Mouse (Mus musculus) forebrain, postnatal 0 days (tissue): ENCODE measurements around the gene Sumo1. TPM values are rescaled to one million over a fixed set of nuclear protein-coding genes. Genes with fewer than 3 reads are reported as not detected.

Source experiments
- ATAC-seq: fragments of 200-750 bp; cut with Nextera tagmentation; 2 replicates; pipeline ENCODE4 v1.8.0; 2017; ENCODE audit warnings: mild to moderate bottlenecking, moderate library complexity
- DNase-seq: peaks from one replicate; pipeline ENCODE4 v3.0.0-alpha.2; 2015
- H3K27ac ChIP-seq: fragments of 300-500 bp; sonication (generic); 2 replicates; pipeline ENCODE4 v1.5.1; 2014; ENCODE audit warnings: low read depth, mild to moderate bottlenecking, antibody characterized with exemption, low read length, moderate library complexity, mixed read lengths
- H3K27me3 ChIP-seq: fragments of 300-500 bp; sonication (generic); 2 replicates; pipeline ENCODE4 v1.6.1; 2014; ENCODE audit warnings: mild to moderate bottlenecking, low read length, mixed read lengths; ENCODE audit not compliant: insufficient read depth
- H3K36me3 ChIP-seq: fragments of 300-500 bp; sonication (generic); 2 replicates; pipeline ENCODE4 v1.6.1; 2014; ENCODE audit warnings: mild to moderate bottlenecking, moderate library complexity; ENCODE audit not compliant: insufficient read depth
- H3K4me1 ChIP-seq: fragments of 300-500 bp; sonication (generic); 2 replicates; pipeline ENCODE4 v1.6.1; 2014; ENCODE audit warnings: antibody characterized with exemption; ENCODE audit not compliant: insufficient read depth
- H3K4me2 ChIP-seq: fragments of 300-500 bp; sonication (generic); 2 replicates; pipeline ENCODE4 v1.6.1; 2014; ENCODE audit warnings: low read depth, mild to moderate bottlenecking, moderate library complexity
- H3K4me3 ChIP-seq: fragments of 300-500 bp; sonication (generic); 2 replicates; pipeline ENCODE4 v1.5.1; 2014; ENCODE audit warnings: low read depth, low read length, mixed read lengths
- H3K9ac ChIP-seq: fragments of 300-500 bp; sonication (generic); 2 replicates; pipeline ENCODE4 v1.6.1; 2014; ENCODE audit warnings: mild to moderate bottlenecking
- H3K9me3 ChIP-seq: fragments of 300-500 bp; sonication (generic); 2 replicates; pipeline ENCODE4 v1.6.1; 2016; ENCODE audit warnings: low read length
- CTCF ChIP-seq: sonication (generic); IDR thresholded peaks from 2 replicates; pipeline ENCODE4 v1.5.1; 2016; ENCODE audit warnings: antibody characterized with exemption, control low read depth, low read depth
- WGBS: fragments of 180-500 bp; shearing (Covaris S2); extraction: QIAGEN DNeasy Blood & Tissue Kit; methylation state at CpG from one replicate; pipeline ENCODE4 v1.1.7; 2014; 5-methylcytosine and 5-hydroxymethylcytosine counted together
- polyA plus RNA-seq: library from polyadenylated mRNA; unstranded; fragments of >200 nt; fragmentation: Nextera tagmentation; extraction: Ambion mirVana; gene quantifications from 2 replicates; pipeline ENCODE4 v1.2.1, GENCODE M21; 2015
- total RNA-seq: library from RNA; depleted of rRNA; stranded (reverse); fragments of >200 nt; gene quantifications from 2 replicates; pipeline ENCODE4 v1.2.3, GENCODE M21; 2014

Sumo1 gene
- total and polyA plus RNA-seq, 2 experiments from 2014 or later = 172 to 369 TPM

DNA sequence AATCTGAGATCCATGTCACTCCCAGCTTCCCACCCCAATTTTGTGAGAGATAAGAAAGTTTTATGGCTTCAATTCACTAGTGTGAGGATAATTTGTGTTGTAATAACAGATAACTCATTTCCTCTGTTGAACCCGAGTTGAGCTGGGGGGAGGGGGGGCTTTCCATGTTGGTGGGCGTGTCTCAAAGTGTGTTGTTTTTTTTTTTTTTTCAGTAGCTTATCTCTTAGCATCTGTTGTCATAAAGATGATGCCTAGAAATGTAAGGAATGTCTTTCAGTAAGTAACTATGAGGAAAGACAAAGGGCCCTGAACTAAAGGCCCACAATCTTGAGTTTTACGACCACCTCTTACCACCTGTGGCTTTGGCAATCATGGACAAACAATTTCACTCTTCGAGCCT, 99.9 kb downstream of the Sumo1 start:
- Histone ChIP-seq H3K36me3 (no peaks in the 10 kb centered on the region), H3K4me3 (no peak overlapping the region), H3K27ac (no peak overlapping the region), H3K9me3 (no peaks in the 10 kb centered on the region), H3K9ac (no peak overlapping the region), H3K27me3 (no peaks in the 10 kb centered on the region), H3K4me1 (peaks cover 8% of the 10 kb centered on the region; the same call in 1 of the 2 replicates), H3K4me2 (no peak overlapping the region)
- DNase-seq = no peak
- no peak for ATAC-seq
- WGBS = 87% methylated on average over 4 of the region's 4 CpGs
- TF ChIP-seq CTCF = no peak

DNA sequence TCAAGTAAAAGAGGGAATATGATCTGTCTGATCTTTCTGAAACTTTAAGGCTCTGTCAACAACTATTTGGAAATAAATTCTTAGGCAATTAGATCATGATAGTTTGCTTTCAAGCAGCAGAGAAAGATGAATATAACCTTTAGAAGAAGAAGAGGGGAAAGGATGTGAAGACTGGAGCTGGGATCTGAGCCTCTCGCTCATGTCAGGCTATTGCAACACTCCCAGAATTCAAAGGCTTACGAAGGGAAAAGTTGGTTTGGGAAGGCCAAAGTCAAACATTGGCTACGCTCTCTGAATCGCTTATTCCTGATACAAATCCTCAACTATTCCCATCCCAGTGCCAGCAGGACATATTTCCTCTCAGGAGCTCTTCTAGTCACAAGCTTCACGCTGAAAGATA, 101.3 kb downstream of the Sumo1 start:
- no peak overlapping the region for H3K4me3 ChIP-seq
- no peak for TF ChIP-seq CTCF
- DNase-seq = no peak

DNA sequence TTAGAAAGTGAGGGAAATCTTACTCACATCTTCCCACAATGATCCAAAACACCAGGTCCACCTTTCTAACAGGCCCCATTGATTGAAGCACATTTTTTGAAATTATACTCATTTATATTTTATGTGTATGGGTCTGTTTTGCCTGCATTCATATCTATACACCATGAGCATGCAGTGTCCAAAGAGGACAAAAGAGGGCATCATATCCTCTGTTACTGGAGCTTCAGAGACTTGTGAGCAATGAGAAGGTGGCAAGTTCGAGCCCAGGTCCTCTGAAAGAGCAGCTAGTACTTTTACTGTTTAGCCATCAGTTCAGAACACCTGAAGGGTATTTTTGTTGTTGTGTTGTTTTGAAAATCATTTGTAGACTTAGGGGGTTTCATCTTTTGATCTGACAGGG, 102.4 kb downstream of the Sumo1 start:
- no peak for ATAC-seq
- H3K9me3 ChIP-seq = no peaks in the 10 kb centered on the region
- H3K36me3 ChIP-seq = no peaks in the 10 kb centered on the region
- no peak for TF ChIP-seq CTCF
- DNase-seq = no peak
- no peak overlapping the region for H3K9ac ChIP-seq
- no peak overlapping the region for H3K4me2 ChIP-seq
- 87% methylated on average over 1 of the region's 1 CpGs for WGBS
- no peak overlapping the region for H3K4me3 ChIP-seq
- H3K27me3 ChIP-seq = no peaks in the 10 kb centered on the region
- 0 out of 2 replicates have a peak, but pooled peaks cover 3% of the 10 kb centered on the region for H3K4me1 ChIP-seq
- no peak overlapping the region for H3K27ac ChIP-seq

More for the DNA sequence above, 101.3 kb downstream of the Sumo1 start:
- H3K4me2 ChIP-seq = no peak overlapping the region
- peaks cover 7% of the 10 kb centered on the region; the same call in 1 of the 2 replicates for H3K4me1 ChIP-seq
- H3K36me3 ChIP-seq = no peaks in the 10 kb centered on the region
- WGBS = 84% methylated on average over 5 of the region's 5 CpGs
- no peaks in the 10 kb centered on the region for H3K9me3 ChIP-seq
- no peak for ATAC-seq
- H3K9ac ChIP-seq = no peak overlapping the region
- H3K27ac ChIP-seq = no peak overlapping the region
- no peaks in the 10 kb centered on the region for H3K27me3 ChIP-seq

DNA sequence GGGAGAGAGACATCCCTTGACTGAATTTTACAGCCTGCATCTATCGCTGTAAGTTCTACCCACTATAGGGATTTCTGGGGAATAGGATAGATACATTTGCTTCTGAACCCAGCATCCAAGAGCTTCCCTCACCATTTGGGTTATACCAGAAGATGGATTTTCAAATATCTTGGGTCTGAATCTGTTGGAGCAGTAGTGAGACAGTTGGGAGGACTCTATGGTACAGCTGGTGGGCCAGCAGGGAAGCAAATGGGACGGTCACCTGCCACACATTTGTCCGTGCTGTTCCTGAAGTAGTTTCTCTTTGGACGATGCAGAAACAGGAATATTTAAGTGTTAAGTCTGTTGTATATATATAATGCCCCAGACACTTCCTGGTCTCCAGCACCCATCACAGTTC, 103.1 kb downstream of the Sumo1 start:
- TF ChIP-seq CTCF = no peak
- 74% methylated on average over 4 of the region's 4 CpGs for WGBS
- Histone ChIP-seq H3K27me3 (no peaks in the 10 kb centered on the region), H3K4me1 (0 out of 2 replicates have a peak, but pooled peaks cover 3% of the 10 kb centered on the region), H3K4me3 (no peak overlapping the region), H3K36me3 (no peaks in the 10 kb centered on the region), H3K9ac (no peak overlapping the region), H3K27ac (no peak overlapping the region), H3K4me2 (no peak overlapping the region), H3K9me3 (no peaks in the 10 kb centered on the region)
- DNase-seq (no peak), ATAC-seq (no peak)

DNA sequence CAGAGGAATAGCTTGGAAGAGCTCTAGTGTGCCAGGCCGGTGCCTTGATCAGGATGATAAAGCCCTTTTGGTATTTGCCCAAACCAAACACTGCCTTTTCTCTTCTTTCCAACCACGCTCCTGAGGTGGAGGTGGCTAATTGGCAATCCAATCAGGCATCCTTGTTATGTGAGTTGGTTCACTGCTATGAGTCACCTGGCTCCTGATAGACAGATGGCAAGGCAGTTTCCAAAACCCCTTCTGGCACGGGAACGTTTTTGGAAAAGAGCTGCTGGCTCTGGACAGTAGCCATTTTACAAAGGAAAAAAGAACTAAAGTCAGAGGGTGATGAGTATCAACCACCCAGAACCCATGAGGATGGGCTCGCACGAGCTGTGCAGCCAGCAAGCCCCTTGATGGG, 103.7 kb downstream of the Sumo1 start:
- no peaks in the 10 kb centered on the region for H3K27me3 ChIP-seq
- no peak overlapping the region for H3K9ac ChIP-seq
- H3K36me3 ChIP-seq = no peaks in the 10 kb centered on the region
- no peaks in the 10 kb centered on the region for H3K9me3 ChIP-seq
- 36% methylated on average over 6 of the region's 6 CpGs for WGBS
- H3K27ac ChIP-seq = no peak overlapping the region
- TF ChIP-seq CTCF = no peak
- ATAC-seq = peak; percentile 25; the same call in 1 of the 2 replicates
- H3K4me3 ChIP-seq = no peak overlapping the region
- H3K4me2 ChIP-seq = no peak overlapping the region
- H3K4me1 ChIP-seq = 0 out of 2 replicates have a peak, but pooled peaks cover 3% of the 10 kb centered on the region
- DNase-seq = no peak

DNA sequence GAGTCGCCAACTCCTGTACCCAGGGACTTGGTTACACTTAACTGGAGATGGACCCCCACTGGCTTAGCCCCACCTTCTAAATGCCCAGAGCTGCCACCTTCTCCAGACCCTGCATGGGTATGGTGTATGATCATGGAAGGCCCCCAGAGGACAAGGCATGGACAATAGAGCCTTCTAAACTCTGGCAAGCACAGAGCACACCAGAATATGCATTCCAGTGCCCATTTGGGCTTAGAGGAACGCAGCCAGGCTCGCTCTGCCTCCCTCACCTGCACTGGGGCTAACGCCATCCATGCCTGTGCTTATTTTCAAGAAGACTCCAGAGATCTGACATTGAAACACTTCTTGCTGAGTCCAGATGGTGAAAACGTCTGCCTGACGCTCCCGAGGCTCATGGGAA, 104.4 kb downstream of the Sumo1 start:
- no peak overlapping the region for H3K9ac ChIP-seq
- H3K4me1 ChIP-seq = 0 out of 2 replicates have a peak, but pooled peaks cover 3% of the 10 kb centered on the region
- H3K36me3 ChIP-seq = no peaks in the 10 kb centered on the region
- H3K4me3 ChIP-seq = no peak overlapping the region
- 70% methylated on average over 7 of the region's 7 CpGs for WGBS
- no peak overlapping the region for H3K27ac ChIP-seq
- H3K4me2 ChIP-seq = no peak overlapping the region
- DNase-seq (no peak), ATAC-seq (no peak)
- no peaks in the 10 kb centered on the region for H3K9me3 ChIP-seq
- H3K27me3 ChIP-seq = no peaks in the 10 kb centered on the region
- TF ChIP-seq CTCF = no peak

DNA sequence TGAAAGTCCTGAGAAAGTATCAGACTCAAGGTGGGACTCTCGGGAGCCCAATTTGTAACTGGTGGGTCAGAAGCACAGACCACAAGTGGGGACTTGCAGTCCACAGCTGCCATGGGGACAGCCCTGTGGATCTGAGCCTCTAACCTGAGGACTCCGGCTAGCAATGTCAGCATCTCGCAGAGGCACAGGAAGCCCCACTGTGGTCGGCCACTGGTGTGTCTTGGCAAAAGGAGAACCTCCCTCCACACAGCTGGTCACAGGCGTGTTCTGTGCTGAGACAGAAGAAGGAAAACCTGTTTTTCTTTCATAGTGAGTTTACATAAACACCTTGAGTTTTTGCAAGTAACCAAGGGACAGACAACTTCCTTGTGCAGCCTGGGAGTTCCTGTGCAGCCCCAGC, 104.8 kb downstream of the Sumo1 start:
- no peak overlapping the region for H3K27ac ChIP-seq
- no peaks in the 10 kb centered on the region for H3K36me3 ChIP-seq
- ATAC-seq = no peak
- TF ChIP-seq CTCF = no peak
- no peaks in the 10 kb centered on the region for H3K9me3 ChIP-seq
- H3K4me3 ChIP-seq = no peak overlapping the region
- H3K9ac ChIP-seq = no peak overlapping the region
- H3K4me1 ChIP-seq = 0 out of 2 replicates have a peak, but pooled peaks cover 3% of the 10 kb centered on the region
- H3K27me3 ChIP-seq = no peaks in the 10 kb centered on the region
- DNase-seq = no peak
- no peak overlapping the region for H3K4me2 ChIP-seq
- 92% methylated on average over 5 of the region's 5 CpGs for WGBS
